Mouse (Mus musculus) left cerebral cortex, adult 18-20 months (tissue): ENCODE data around the gene Wdr59. TPM values are rescaled to one million over a fixed set of nuclear protein-coding genes. Genes with fewer than 3 reads are reported as not detected.

Experiments
- DNase-seq, 2 experiments: peaks; one replicate each; pipeline ENCODE4 v3.0.0; 2021 to 2022; ENCODE audit warnings: low spot score in 2 of 2, mixed read lengths in 1 of 2
- total RNA-seq, 2 experiments: library from RNA; stranded (reverse); gene quantifications; 2 replicates each; pipeline ENCODE4 v1.2.3; 2021

Gene Wdr59
- total RNA-seq, 2 experiments from 2014 or later, result 18.1 to 20.0 TPM

DNA sequence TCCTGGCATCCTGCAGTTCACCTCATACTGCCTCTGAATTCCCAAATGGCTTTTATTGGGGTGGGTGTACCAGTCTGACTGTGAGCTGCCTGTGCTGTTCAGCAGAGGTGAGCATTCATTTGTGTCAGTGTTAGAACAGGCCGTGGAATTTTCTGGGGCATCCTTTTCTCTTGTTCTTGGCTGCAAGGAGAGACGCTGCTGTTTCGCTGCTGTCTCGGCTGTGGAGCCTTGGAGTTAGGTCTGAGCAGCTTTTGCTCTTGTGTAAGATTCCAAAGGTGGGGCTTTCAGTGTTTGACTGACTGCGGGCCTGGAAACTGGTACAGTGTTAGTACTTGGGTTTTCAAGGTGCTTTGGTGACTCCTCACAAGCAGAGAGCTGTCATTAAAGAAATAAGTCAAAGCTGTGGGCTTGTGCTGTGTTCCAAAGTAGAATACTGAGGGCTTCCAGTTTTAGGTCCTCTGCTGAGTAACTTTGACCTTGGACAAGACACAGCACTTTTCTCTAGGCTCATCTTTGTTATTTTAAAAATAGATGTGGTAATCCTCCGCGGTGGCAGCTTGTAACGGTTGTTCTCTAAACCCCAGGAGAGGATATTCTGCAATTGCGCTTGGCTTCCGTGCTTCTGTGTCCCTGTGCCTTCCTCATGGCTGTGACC, 17.7 kb upstream of the Wdr59 start:
- no peak for DNase-seq

GRCm38 (mm10) chr8:111538194-111538593, 16.3 kb upstream of the Wdr59 start:
- DNase-seq, result no peak

GRCm38 (mm10) chr8:111537765-111538158, 15.9 kb upstream of the Wdr59 start:
- DNase-seq, result no peak

DNA sequence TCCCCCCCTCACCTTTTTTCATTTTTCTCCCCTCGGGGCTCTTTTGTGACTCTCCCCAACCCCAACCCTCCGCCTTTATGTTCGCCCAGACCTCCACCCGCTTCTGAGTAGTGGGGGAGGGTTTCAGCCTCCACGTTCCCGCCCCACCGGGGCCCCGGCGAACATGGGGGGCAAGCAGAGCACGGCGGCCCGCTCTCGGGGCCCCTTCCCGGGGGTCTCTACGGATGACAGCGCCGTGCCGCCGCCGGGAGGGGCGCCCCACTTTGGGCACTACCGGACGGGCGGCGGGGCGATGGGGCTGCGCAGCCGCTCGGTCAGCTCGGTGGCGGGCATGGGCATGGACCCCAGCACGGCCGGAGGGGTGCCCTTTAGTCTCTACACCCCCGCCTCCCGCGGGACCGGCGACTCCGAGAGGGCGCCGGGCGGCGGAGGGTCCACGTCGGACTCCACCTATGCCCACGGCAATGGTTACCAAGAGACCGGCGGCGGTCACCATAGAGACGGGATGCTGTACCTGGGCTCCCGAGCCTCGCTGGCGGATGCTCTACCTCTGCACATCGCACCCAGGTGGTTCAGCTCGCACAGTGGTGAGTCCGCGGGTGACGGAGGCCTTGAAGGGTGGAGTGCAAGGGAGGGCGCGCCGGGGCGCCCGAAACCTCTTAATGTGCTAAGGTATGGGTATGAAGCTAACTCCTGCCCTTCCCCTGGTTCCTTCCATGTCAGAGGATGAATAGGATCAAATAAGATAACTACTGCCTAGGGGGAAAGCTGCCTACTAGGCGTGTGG, 15.3 kb upstream of the Wdr59 start:
- DNase-seq, result peak; percentile 37 to 50

- DNase-seq, result peak; percentile 64 to 71
Observed at GRCm38 (mm10) chr8:111536031-111536977, 14.4 kb upstream of the Wdr59 start, which contains the start of gene Znrf1. Gene Znrf1, plus strand, starts transcription at chr8:111536097.

- no peak for DNase-seq
Observed at GRCm38 (mm10) chr8:111535491-111535890, 13.6 kb upstream of the Wdr59 start.

GRCm38 (mm10) chr8:111533503-111533902, 11.6 kb upstream of the Wdr59 start:
- no peak for DNase-seq

GRCm38 (mm10) chr8:111531621-111532020, 9.7 kb upstream of the Wdr59 start:
- DNase-seq, result no peak

GRCm38 (mm10) chr8:111531191-111531590, 9.3 kb upstream of the Wdr59 start:
- DNase-seq, result no peak

- no peak for DNase-seq
Observed at GRCm38 (mm10) chr8:111528071-111528470, 6.2 kb upstream of the Wdr59 start.

- DNase-seq, result no peak
Observed at GRCm38 (mm10) chr8:111527149-111527548, 5.3 kb upstream of the Wdr59 start.

DNA sequence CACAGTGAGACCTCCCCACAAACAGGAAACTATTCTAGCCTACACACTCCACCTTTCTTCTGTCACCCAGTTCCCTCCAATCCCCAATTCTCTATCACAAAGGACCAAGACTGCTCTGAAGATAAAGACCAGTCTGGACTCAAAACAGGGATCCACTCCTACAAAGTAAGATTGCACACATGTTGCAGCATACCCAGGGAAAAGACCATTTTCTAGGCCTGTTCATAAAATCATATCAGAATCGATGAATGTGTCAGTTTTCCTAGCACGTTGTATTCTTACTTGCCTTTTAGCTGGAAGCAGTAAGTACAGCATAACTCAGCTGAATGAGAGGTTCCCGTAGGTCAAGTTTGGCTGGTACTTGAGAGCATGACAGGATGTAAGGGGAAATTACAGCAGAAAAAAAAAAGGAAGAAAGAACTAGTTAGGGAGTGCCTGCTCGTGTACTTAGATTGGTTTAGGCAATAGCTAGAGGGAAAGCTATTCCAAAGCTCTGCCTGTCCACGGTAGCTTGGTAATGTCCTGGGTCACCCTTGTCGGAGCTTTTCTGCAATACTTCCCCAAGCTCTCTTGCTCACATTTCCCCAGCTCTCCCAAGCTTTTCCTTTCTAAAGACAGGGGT, 4.6 kb upstream of the Wdr59 start:
- DNase-seq, result no peak

- DNase-seq, result no peak
Observed at GRCm38 (mm10) chr8:111517466-111517865, 4.4 kb downstream of the Wdr59 start.

DNA sequence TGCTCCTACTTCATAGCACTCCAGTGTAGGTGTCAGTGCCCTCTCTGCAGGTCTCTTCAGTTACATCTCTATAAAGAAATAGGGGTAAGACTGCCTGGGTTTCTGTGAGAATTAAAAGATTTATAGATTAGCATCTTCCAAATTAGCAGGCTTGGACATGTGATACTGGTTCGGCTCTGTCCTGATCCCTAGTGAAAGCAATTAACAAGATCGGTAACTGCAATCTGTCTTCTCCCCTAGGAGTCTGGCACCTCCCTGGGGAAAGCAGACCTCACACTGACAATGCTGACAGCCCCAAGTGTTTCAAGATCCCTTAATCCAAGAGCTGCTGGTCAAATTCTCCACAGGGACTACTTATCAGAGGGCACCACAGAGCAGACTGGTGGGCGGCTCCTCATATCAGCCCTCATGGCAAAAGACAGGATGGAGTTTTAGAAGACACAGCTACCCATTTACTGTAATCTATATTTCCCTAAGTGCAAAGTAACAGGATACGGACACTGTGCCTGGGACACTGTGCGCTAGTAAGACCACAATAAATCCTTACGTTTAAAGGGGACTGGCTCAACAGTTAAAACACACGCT, 5.3 kb downstream of the Wdr59 start:
- no peak for DNase-seq

DNA sequence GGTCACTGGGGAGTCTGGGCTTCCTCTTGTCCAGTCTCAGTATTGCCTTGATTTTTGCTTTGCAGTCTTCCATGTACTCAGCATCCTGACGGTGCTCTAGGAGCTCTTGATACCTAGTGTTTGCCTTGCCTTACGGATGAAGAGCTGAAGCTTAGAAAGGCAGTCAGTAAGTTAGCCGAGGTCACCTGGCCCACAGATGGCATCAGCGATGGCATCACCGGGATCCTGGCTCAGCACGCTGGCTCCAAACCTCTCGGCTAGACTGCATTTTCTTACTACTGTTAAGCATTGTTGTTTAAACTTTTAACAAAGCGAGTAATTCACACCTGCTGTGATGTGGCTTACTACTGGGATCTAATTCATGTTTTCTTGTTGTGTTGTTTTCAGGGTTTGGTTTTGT, 8.4 kb downstream of the Wdr59 start:
- DNase-seq, result no peak

DNA sequence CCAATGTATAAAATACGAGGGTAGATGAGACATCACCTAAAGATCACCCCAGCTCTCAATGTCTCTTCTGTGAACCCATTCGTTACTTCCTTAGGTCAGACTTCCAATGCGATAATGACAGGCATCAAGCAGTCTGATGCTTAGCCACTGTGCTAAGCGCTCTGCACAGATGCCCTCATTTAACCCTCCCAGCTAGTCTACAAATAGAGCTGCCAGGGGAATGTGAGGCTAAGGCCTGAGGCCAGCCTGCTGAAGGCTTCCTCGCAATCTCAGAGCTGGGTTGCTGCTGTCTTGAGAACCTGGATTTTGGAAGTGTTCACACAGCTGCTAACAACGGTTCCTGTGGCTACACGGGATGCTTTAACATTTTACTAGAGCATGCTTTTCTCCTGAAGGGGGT, 9.0 kb downstream of the Wdr59 start:
- no peak for DNase-seq

GRCm38 (mm10) chr8:111510401-111510800, 11.5 kb downstream of the Wdr59 start:
- no peak for DNase-seq

DNA sequence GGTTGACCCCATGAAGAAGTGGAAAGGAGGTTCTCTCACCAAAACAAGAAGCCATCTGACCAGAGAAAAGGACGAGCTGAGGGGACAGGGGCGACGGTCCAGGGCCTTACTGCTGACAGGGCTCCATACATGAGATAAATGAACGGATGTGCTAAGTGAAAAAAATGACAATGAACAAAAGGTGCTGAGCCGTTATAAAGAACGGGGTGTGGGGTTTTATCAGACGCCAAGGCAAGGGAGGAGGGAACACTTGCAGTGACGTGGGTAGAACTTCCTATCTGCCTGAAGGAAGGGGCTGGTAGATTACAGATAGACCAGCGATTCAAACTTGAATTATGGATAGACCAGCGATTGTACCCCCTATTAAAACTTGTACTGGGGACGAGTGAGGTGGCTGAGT, 12.6 kb downstream of the Wdr59 start:
- DNase-seq, result no peak

GRCm38 (mm10) chr8:111508566-111508965, 13.3 kb downstream of the Wdr59 start:
- no peak for DNase-seq

- no peak for DNase-seq
Observed at GRCm38 (mm10) chr8:111501724-111502464, 20.0 kb downstream of the Wdr59 start.
